Mouse (Mus musculus) gastrocnemius, postnatal 4 days (tissue): ENCODE measurements around the gene Fam234a. TPM values are rescaled to one million over a fixed set of nuclear protein-coding genes. Genes with fewer than 3 reads are reported as not detected.
"Not testable (repeated sequence)": the region's sequence is repeated elsewhere in the genome, so short reads cannot be mapped to it uniquely, and the experiment has no call there.

ENCODE experiments used
- DNase-seq, 2 experiments: peaks; one replicate each; pipeline ENCODE4 v3.0.0; 2021 to 2022; ENCODE audit warnings: low spot score in 2 of 2, mixed read lengths in 2 of 2
- long read RNA-seq, 2 experiments: library from polyadenylated mRNA; stranded (forward); transcript quantifications; one replicate each; pipeline ENCODE4 v2.0.0; 2021
- total RNA-seq, 2 experiments: library from RNA; stranded (reverse); gene quantifications; 2 replicates each; pipeline ENCODE4 v1.2.3; 2021

Fam234a gene
- total RNA-seq, result 10 to 100 TPM; 50.2 to 55.7 TPM
- long read RNA-seq, experiment 1, transcript Fam234a-202 (12 exons, 2,629 nt), result major isoform, 23 of 82 reads
- long read RNA-seq, experiment 1, transcript Fam234a-209 (13 exons, 2,833 nt), result minor isoform, 17 of 82 reads
- long read RNA-seq, experiment 1, transcript Fam234a-206 (12 exons, 2,749 nt), result minor isoform, 12 of 82 reads
- long read RNA-seq, experiment 1, transcript Fam234a-201 (13 exons, 3,714 nt), result minor isoform, 5 of 82 reads
- long read RNA-seq, experiment 1, partial matches to known transcripts, result 9 of 82 reads
- long read RNA-seq, experiment 1, other reads (novel, unspliced or antisense), result 13 of 82 reads
- long read RNA-seq, experiment 2, transcript Fam234a-202 (12 exons, 2,629 nt), result major isoform, 25 of 114 reads
- long read RNA-seq, experiment 2, transcript Fam234a-209 (13 exons, 2,833 nt), result minor isoform, 17 of 114 reads
- long read RNA-seq, experiment 2, transcript Fam234a-201 (13 exons, 3,714 nt), result minor isoform, 12 of 114 reads
- long read RNA-seq, experiment 2, transcript Fam234a-206 (12 exons, 2,749 nt), result minor isoform, 22 of 114 reads
- long read RNA-seq, experiment 2, partial matches to known transcripts, result 7 of 114 reads
- long read RNA-seq, experiment 2, other reads (novel, unspliced or antisense), result 26 of 114 reads

GRCm38 (mm10) chr17:26244101-26244841 lies at the start of gene Fam234a:
Fam234a (minus strand) TSS chr17:26244242.
- peak; percentile 94 to 95 for DNase-seq

- no peak for DNase-seq
Observed at GRCm38 (mm10) chr17:26289475-26289874, 45.4 kb upstream of the Fam234a start.

- no peak for DNase-seq
Observed at GRCm38 (mm10) chr17:26286199-26286955, 42.3 kb upstream of the Fam234a start.

- no peak for DNase-seq
Observed at GRCm38 (mm10) chr17:26276711-26277110, 32.7 kb upstream of the Fam234a start.

GRCm38 (mm10) chr17:26275933-26276332 lies 31.9 kb upstream of the Fam234a start:
- DNase-seq, result no peak

- DNase-seq, result no peak
Observed at GRCm38 (mm10) chr17:26272586-26272985, 28.5 kb upstream of the Fam234a start.

GRCm38 (mm10) chr17:26269577-26269976 lies 25.5 kb upstream of the Fam234a start:
- not testable (repeated sequence) for DNase-seq

- no peak for DNase-seq
Observed at GRCm38 (mm10) chr17:26268851-26269250, 24.8 kb upstream of the Fam234a start.

GRCm38 (mm10) chr17:26262384-26262783 lies 18.3 kb upstream of the Fam234a start:
- DNase-seq, result no peak

- DNase-seq, result no peak
Observed at GRCm38 (mm10) chr17:26261826-26262225, 17.8 kb upstream of the Fam234a start.

- DNase-seq, result no peak
Observed at GRCm38 (mm10) chr17:26255313-26255712, 11.3 kb upstream of the Fam234a start.

- no peak for DNase-seq
Observed at GRCm38 (mm10) chr17:26253399-26253798, 9.4 kb upstream of the Fam234a start.

- peak; percentile 77 to 92 for DNase-seq
Observed at GRCm38 (mm10) chr17:26252539-26253251, 8.7 kb upstream of the Fam234a start, which contains the start of gene Luc7l. Luc7l (plus strand) TSS chr17:26252896.

- DNase-seq, result no peak
Observed at GRCm38 (mm10) chr17:26251886-26252538, 8.0 kb upstream of the Fam234a start.

GRCm38 (mm10) chr17:26243471-26244100 lies 456 bp downstream of the Fam234a start:
- DNase-seq, result no peak

GRCm38 (mm10) chr17:26240990-26241389 lies 3.1 kb downstream of the Fam234a start:
- DNase-seq, result no peak

- no peak for DNase-seq
Observed at GRCm38 (mm10) chr17:26240120-26240790, 3.8 kb downstream of the Fam234a start.

- DNase-seq, result no peak
Observed at GRCm38 (mm10) chr17:26239551-26239950, 4.5 kb downstream of the Fam234a start.

GRCm38 (mm10) chr17:26237667-26238066 lies 6.4 kb downstream of the Fam234a start:
- DNase-seq, result no peak
